Mouse (Mus musculus): ENCODE measurements around the gene 9430097D07Rik.

GRCm38 (mm10) chr2:32568149-32568548 is 7.3 kb downstream of the 9430097D07Rik start:
- TF ChIP-seq CTCF (IDR thresholded peaks at IDR 0.05; ENCODE audit: low read depth) (no peak), EP300 (IDR thresholded peaks at IDR 0.05; ENCODE audit: low read depth) (no peak)

Data from liver, postnatal 0 days (tissue).